Mouse (Mus musculus) ovary, postnatal 14 days (tissue): Measurements from ENCODE around the gene Ift43.
A peak's percentile ranks its signal among the peaks of the same experiment; 100 is the strongest.

Experiments
- DNase-seq: peaks from one replicate; pipeline ENCODE4 v3.0.0; 2022; ENCODE audit warnings: low spot score

Gene Ift43

GRCm38 (mm10) chr12:86082481-86083012, at the start of gene Ift43:
Ift43 (plus strand) TSS chr12:86082541.
- peak; percentile 79 for DNase-seq

- no peak for DNase-seq
Observed at GRCm38 (mm10) chr12:86035586-86035985, 46.8 kb upstream of the Ift43 start.

GRCm38 (mm10) chr12:86036368-86037166, 45.8 kb upstream of the Ift43 start:
- DNase-seq = no peak

- DNase-seq = no peak
Observed at GRCm38 (mm10) chr12:86037235-86037921, 45.0 kb upstream of the Ift43 start.

GRCm38 (mm10) chr12:86039078-86039477, 43.3 kb upstream of the Ift43 start:
- no peak for DNase-seq

- no peak for DNase-seq
Observed at GRCm38 (mm10) chr12:86039751-86040150, 42.6 kb upstream of the Ift43 start.

GRCm38 (mm10) chr12:86046141-86046540, 36.2 kb upstream of the Ift43 start:
- DNase-seq = no peak

- DNase-seq = no peak
Observed at GRCm38 (mm10) chr12:86046776-86047175, 35.6 kb upstream of the Ift43 start.

- DNase-seq = no peak
Observed at GRCm38 (mm10) chr12:86047376-86047775, 35.0 kb upstream of the Ift43 start.

- no peak for DNase-seq
Observed at GRCm38 (mm10) chr12:86049813-86050212, 32.5 kb upstream of the Ift43 start.

GRCm38 (mm10) chr12:86051477-86051876, 30.9 kb upstream of the Ift43 start:
- no peak for DNase-seq

- DNase-seq = no peak
Observed at GRCm38 (mm10) chr12:86055306-86055705, 27.0 kb upstream of the Ift43 start.

- no peak for DNase-seq
Observed at GRCm38 (mm10) chr12:86056976-86057375, 25.4 kb upstream of the Ift43 start.

- DNase-seq = no peak
Observed at GRCm38 (mm10) chr12:86057516-86057915, 24.8 kb upstream of the Ift43 start.

- DNase-seq = no peak
Observed at GRCm38 (mm10) chr12:86059341-86059740, 23.0 kb upstream of the Ift43 start.

- DNase-seq = no peak
Observed at GRCm38 (mm10) chr12:86064796-86065195, 17.5 kb upstream of the Ift43 start.

GRCm38 (mm10) chr12:86071432-86071831, 10.9 kb upstream of the Ift43 start:
- DNase-seq = no peak

GRCm38 (mm10) chr12:86074681-86075080, 7.7 kb upstream of the Ift43 start:
- no peak for DNase-seq

- no peak for DNase-seq
Observed at GRCm38 (mm10) chr12:86075358-86075757, 7.0 kb upstream of the Ift43 start.

GRCm38 (mm10) chr12:86076321-86076901, 5.9 kb upstream of the Ift43 start:
- no peak for DNase-seq

GRCm38 (mm10) chr12:86077322-86077721, 5.0 kb upstream of the Ift43 start:
- no peak for DNase-seq

- DNase-seq = no peak
Observed at GRCm38 (mm10) chr12:86077736-86078135, 4.6 kb upstream of the Ift43 start.

GRCm38 (mm10) chr12:86078176-86078552, 4.2 kb upstream of the Ift43 start:
- DNase-seq = no peak
